Mouse (Mus musculus) C2C12 (cell line): ENCODE measurements around the gene Large2. TPM values are rescaled to one million over a fixed set of nuclear protein-coding genes. Genes with fewer than 3 reads are reported as not detected.

Source experiments
- H3K27me3 ChIP-seq: one replicate; pipeline ENCODE4 v1.6.1; 2011; ENCODE audit not compliant: control insufficient read depth, insufficient read depth, insufficient read length
- H3K36me3 ChIP-seq: one replicate; pipeline ENCODE4 v1.6.1; 2011; ENCODE audit not compliant: control insufficient read depth, insufficient read depth
- H3K4me3 ChIP-seq: one replicate; pipeline ENCODE4 v1.5.1; 2011; ENCODE audit warnings: mild to moderate bottlenecking, control low read depth; ENCODE audit not compliant: poor library complexity, insufficient read depth, severe bottlenecking
- H3K79me2 ChIP-seq: one replicate; pipeline ENCODE4 v1.6.1; 2011; ENCODE audit not compliant: control insufficient read depth, insufficient read depth
- H3K79me3 ChIP-seq: one replicate; pipeline ENCODE4 v1.6.1; 2011; ENCODE audit warnings: low read depth, control low read depth
- H3ac ChIP-seq: one replicate; pipeline ENCODE3; 2011; ENCODE audit warnings: low read depth; ENCODE audit not compliant: control insufficient read depth, insufficient read length
- CEBPB ChIP-seq: IDR thresholded peaks from one replicate; pipeline ENCODE4 v1.6.1; 2011; ENCODE audit warnings: low read depth, mild to moderate bottlenecking, control low read depth, moderate library complexity
- CTCF ChIP-seq: IDR thresholded peaks from one replicate; pipeline ENCODE4 v1.5.1; 2011; ENCODE audit not compliant: control insufficient read depth, insufficient read depth, insufficient read length
- FOSL1 ChIP-seq: IDR thresholded peaks from one replicate; pipeline ENCODE4 v1.8.0; 2011; ENCODE audit warnings: mild to moderate bottlenecking, low read length; ENCODE audit not compliant: poor library complexity, insufficient read depth, severe bottlenecking
- MAX ChIP-seq: IDR thresholded peaks from one replicate; pipeline ENCODE4 v1.6.1; 2011; ENCODE audit warnings: mild to moderate bottlenecking, control low read depth
- MYOD1 ChIP-seq: IDR thresholded peaks from one replicate; pipeline ENCODE4 v1.6.1; 2011; ENCODE audit warnings: low read depth; ENCODE audit not compliant: control insufficient read depth, insufficient read length
- MYOG ChIP-seq: IDR thresholded peaks from one replicate; pipeline ENCODE4 v1.6.1; 2011; ENCODE audit not compliant: control insufficient read depth, insufficient read length; ENCODE audit errors: extremely low read depth
- USF1 ChIP-seq: IDR thresholded peaks from one replicate; pipeline ENCODE4 v1.6.1; 2011; ENCODE audit warnings: low read depth, mild to moderate bottlenecking, control low read depth, moderate library complexity
- long read RNA-seq, 2 experiments: library from polyadenylated mRNA; unstranded; transcript quantifications; one replicate each; pipeline ENCODE4 v2.0.0; 2019 to 2020
- polyA plus RNA-seq: library from polyadenylated mRNA; unstranded; fragments of >200 nt; fragmentation: generic; extraction: Trizol; gene quantifications from one replicate; pipeline ENCODE4 v1.2.1, GENCODE M21; 2012; ENCODE audit warnings: missing spikeins

Large2 gene
- 0.13 TPM for polyA plus RNA-seq
- long read RNA-seq, experiment 1, result 0 reads
- long read RNA-seq, experiment 2, partial matches to known transcripts, result 0 of 2 reads
- long read RNA-seq, experiment 2, other reads (novel, unspliced or antisense), result 0 of 2 reads

GRCm38 (mm10) chr2:92374514-92374913, at the start of gene Large2, which contains the start of gene Pex16:
Gene Large2, minus strand, starts transcription at chr2:92374869.
Gene Pex16, plus strand, starts transcription at chr2:92374676.
- peaks cover 2% of the 10 kb centered on the region for H3K79me3 ChIP-seq
- peaks cover 12% of the 10 kb centered on the region for H3K27me3 ChIP-seq
- no peak for TF ChIP-seq CEBPB
- H3K4me3 ChIP-seq, result peak within 1 kb of the TSS; percentile 99
- H3ac ChIP-seq, result peak within 1 kb of the TSS; percentile 57
- H3K36me3 ChIP-seq, result peaks cover 15% of the 10 kb centered on the region
- peaks cover 20% of the 10 kb centered on the region for H3K79me2 ChIP-seq

GRCm38 (mm10) chr2:92423702-92424461, 49.2 kb upstream of the Large2 start:
- no peak for TF ChIP-seq USF1
- TF ChIP-seq MYOG, result no peak
- no peak for TF ChIP-seq MAX
- TF ChIP-seq CEBPB, result no peak
- no peak for TF ChIP-seq FOSL1
- no peak for TF ChIP-seq MYOD1
- no peak for TF ChIP-seq CTCF
- H3K36me3 ChIP-seq, result peaks cover 20% of the 10 kb centered on the region
- no peak overlapping the region for H3ac ChIP-seq
- no peak overlapping the region for H3K4me3 ChIP-seq
- no peaks in the 10 kb centered on the region for H3K27me3 ChIP-seq
- H3K79me2 ChIP-seq, result no peaks in the 10 kb centered on the region
- H3K79me3 ChIP-seq, result no peaks in the 10 kb centered on the region

- Histone ChIP-seq H3K79me3 (no peaks in the 10 kb centered on the region), H3K4me3 (no peak overlapping the region), H3ac (no peak overlapping the region), H3K27me3 (no peaks in the 10 kb centered on the region), H3K79me2 (no peaks in the 10 kb centered on the region), H3K36me3 (peaks cover 20% of the 10 kb centered on the region)
- TF ChIP-seq CEBPB (no peak), USF1 (no peak), MYOG (no peak), MYOD1 (no peak), MAX (no peak), CTCF (no peak), FOSL1 (no peak)
These were observed 48.5 kb upstream of the Large2 start for GRCm38 (mm10) chr2:92423156-92423555.

GRCm38 (mm10) chr2:92422388-92423135, 47.9 kb upstream of the Large2 start:
- no peaks in the 10 kb centered on the region for H3K27me3 ChIP-seq
- H3K79me3 ChIP-seq, result no peaks in the 10 kb centered on the region
- H3K36me3 ChIP-seq, result peaks cover 20% of the 10 kb centered on the region
- H3K79me2 ChIP-seq, result no peaks in the 10 kb centered on the region
- no peak overlapping the region for H3K4me3 ChIP-seq
- TF ChIP-seq CEBPB (no peak), CTCF (no peak), USF1 (no peak), MAX (no peak), MYOG (no peak), MYOD1 (no peak), FOSL1 (no peak)
- H3ac ChIP-seq, result no peak overlapping the region

GRCm38 (mm10) chr2:92421723-92422387, 47.2 kb upstream of the Large2 start:
- Histone ChIP-seq H3K79me2 (no peaks in the 10 kb centered on the region), H3ac (no peak overlapping the region), H3K27me3 (no peaks in the 10 kb centered on the region), H3K4me3 (no peak overlapping the region), H3K79me3 (no peaks in the 10 kb centered on the region), H3K36me3 (peaks cover 20% of the 10 kb centered on the region)
- TF ChIP-seq USF1 (no peak), MYOG (no peak), MYOD1 (no peak), MAX (no peak), CEBPB (no peak), FOSL1 (no peak), CTCF (no peak)
